Mouse (Mus musculus) kidney, postnatal 4 days (tissue): ENCODE results near the gene Pa2g4.

Source experiments
- DNase-seq, 2 experiments: peaks; one replicate each; pipeline ENCODE4 v3.0.0; 2021; ENCODE audit warnings: mixed read lengths in 2 of 2

Gene Pa2g4

GRCm38 (mm10) chr10:128535624-128536265, 30.0 kb downstream of the Pa2g4 start:
- no peak for DNase-seq

GRCm38 (mm10) chr10:128535206-128535605, 30.6 kb downstream of the Pa2g4 start:
- no peak for DNase-seq

GRCm38 (mm10) chr10:128526366-128527356, 39.1 kb downstream of the Pa2g4 start:
- no peak for DNase-seq

- DNase-seq = peak; percentile 89 to 95
These were observed 40.0 kb downstream of the Pa2g4 start, which contains the start of gene Esyt1 for GRCm38 (mm10) chr10:128525671-128526308. Gene Esyt1, minus strand, starts transcription at chr10:128525871.

GRCm38 (mm10) chr10:128524732-128525662, 40.8 kb downstream of the Pa2g4 start:
- DNase-seq = peak; percentile 72 to 84

GRCm38 (mm10) chr10:128524111-128524731, 41.6 kb downstream of the Pa2g4 start:
- DNase-seq = no peak

GRCm38 (mm10) chr10:128522351-128522750, 43.4 kb downstream of the Pa2g4 start:
- no peak for DNase-seq

- DNase-seq = no peak
These were observed 45.2 kb downstream of the Pa2g4 start for GRCm38 (mm10) chr10:128520591-128520990.

- peak; percentile 60 to 70 for DNase-seq
These were observed 47.0 kb downstream of the Pa2g4 start for GRCm38 (mm10) chr10:128518833-128519232.

GRCm38 (mm10) chr10:128516677-128517076, 49.1 kb downstream of the Pa2g4 start:
- peak in 1 of 2 experiments; percentile 51 for DNase-seq

- peak in 1 of 2 experiments; percentile 25 for DNase-seq
These were observed 49.8 kb downstream of the Pa2g4 start for GRCm38 (mm10) chr10:128516029-128516428.

- DNase-seq = no peak
These were observed 50.7 kb downstream of the Pa2g4 start for GRCm38 (mm10) chr10:128515044-128515443.

- DNase-seq = no peak
These were observed 54.0 kb downstream of the Pa2g4 start for GRCm38 (mm10) chr10:128511761-128512160.

- no peak for DNase-seq
These were observed 54.6 kb downstream of the Pa2g4 start for GRCm38 (mm10) chr10:128511189-128511588.

- DNase-seq = no peak
These were observed 55.5 kb downstream of the Pa2g4 start for GRCm38 (mm10) chr10:128510301-128510700.

GRCm38 (mm10) chr10:128509831-128510230, 56.0 kb downstream of the Pa2g4 start:
- DNase-seq = peak in 1 of 2 experiments; percentile 44

GRCm38 (mm10) chr10:128509203-128509602, 56.6 kb downstream of the Pa2g4 start:
- DNase-seq = no peak

- no peak for DNase-seq
These were observed 57.5 kb downstream of the Pa2g4 start for GRCm38 (mm10) chr10:128508260-128508659.
